Mouse (Mus musculus) macrophage (primary cell): Measurements from ENCODE around the gene Pnp2. TPM values are rescaled to one million over a fixed set of nuclear protein-coding genes. Genes with fewer than 3 reads are reported as not detected.
"Not testable (repeated sequence)": the region's sequence is repeated elsewhere in the genome, so short reads cannot be mapped to it uniquely, and the experiment has no call there.

Experiments
- H3K27ac ChIP-seq: fragments of 350-480 bp; formaldehyde crosslinking; 2 replicates; pipeline ENCODE4 v1.9.0; 2021
- H3K36me3 ChIP-seq: fragments of 350-480 bp; formaldehyde crosslinking; 2 replicates; pipeline ENCODE4 v1.9.0; 2021; ENCODE audit errors: inconsistent target
- H3K4me3 ChIP-seq: fragments of 350-480 bp; formaldehyde crosslinking; 2 replicates; pipeline ENCODE4 v1.9.0; 2021; ENCODE audit errors: inconsistent target
- H3K79me2 ChIP-seq: fragments of 350-480 bp; formaldehyde crosslinking; 2 replicates; pipeline ENCODE4 v1.9.0; 2021; ENCODE audit errors: inconsistent target
- WGBS: methylation state at CpG from one replicate; pipeline ENCODE4 v1.1.7; 2026; ENCODE audit warnings: inconsistent platforms; ENCODE audit not compliant: missing documents; 5-methylcytosine and 5-hydroxymethylcytosine counted together
- polyA plus RNA-seq: library from polyadenylated mRNA; stranded (reverse); fragments of 250-400 nt; gene quantifications from 3 replicates; pipeline ENCODE4 v1.2.4, GENCODE M21; 2018; ENCODE audit warnings: inconsistent platforms
- total RNA-seq, 78 experiments: library from RNA; depleted of rRNA; stranded (reverse); fragments of 250-400 nt; gene quantifications; 1 replicate in 9 of 78; 2 replicates in 24 of 78; 3 replicates in 43 of 78; 4 replicates in 2 of 78; pipeline ENCODE4 v1.2.4; 2018; ENCODE audit warnings: inconsistent platforms in 56 of 78

The Pnp2 gene
- 10 to 100 TPM in 4 of 26 experiments, 1 to 10 TPM in 18, under 1 TPM in 1, not detected in 3; 0.82 to 12.5 (median 4.5) TPM for total RNA-seq (2018; cell fraction: chromatin; rRNA removed)
- 10 to 100 TPM in 1 of 26 experiments, 1 to 10 TPM in 14, under 1 TPM in 11; 0.36 to 11.4 (median 4.0) TPM for total RNA-seq (2018; cell fraction: cytosol; rRNA removed)
- 10 to 100 TPM in 7 of 26 experiments, 1 to 10 TPM in 18, not detected in 1; 1.2 to 14.2 (median 4.2) TPM for total RNA-seq (2018; cell fraction: nucleus; rRNA removed)
- 0.75 to 1.5 TPM (median 1.2 TPM) in 3 replicates for polyA plus RNA-seq

DNA sequence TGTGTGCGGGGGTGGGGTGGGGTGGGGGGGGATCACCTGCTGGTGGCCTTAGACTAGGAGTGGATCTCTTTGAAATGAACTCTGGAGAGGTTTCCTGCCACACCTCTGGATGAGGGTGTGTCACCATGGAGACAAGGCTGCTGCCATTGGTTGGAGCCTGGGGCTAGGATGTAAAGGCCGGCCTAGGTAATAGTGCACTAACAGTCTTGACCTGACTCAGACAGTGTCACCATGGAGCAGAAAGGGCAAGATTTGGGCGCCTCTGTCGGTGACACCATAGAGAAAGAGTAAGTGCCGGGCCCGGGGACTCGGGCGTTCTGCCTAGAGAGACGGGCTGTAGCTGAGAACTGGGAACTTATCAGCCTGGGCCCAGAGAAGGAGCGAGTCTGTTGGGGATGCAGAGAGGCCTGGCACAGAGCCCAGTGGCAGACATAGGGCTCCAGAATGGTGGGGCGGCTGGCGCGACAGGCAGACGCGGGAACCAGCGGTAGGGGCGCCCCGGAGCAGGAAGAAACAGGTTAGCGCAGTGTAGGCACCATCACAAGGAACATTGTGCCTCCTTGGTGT, at the start of gene Pnp2:
Gene Pnp2 (plus strand): TSS at position 51 of the 567 bp plus-strand sequence.
- not testable (repeated sequence) for H3K4me3 ChIP-seq, H3K79me2 ChIP-seq
- H3K27ac ChIP-seq, result peak within 1 kb of the TSS; percentile 17; the same call in 1 of the 2 replicates
- H3K36me3 ChIP-seq, result peaks cover 10% of the 10 kb centered on the region; the same call in 1 of the 2 replicates
- 25% methylated on average over 15 of the region's 19 CpGs for WGBS

- Histone ChIP-seq H3K4me3 (no peak overlapping the region), H3K27ac (no peak overlapping the region), H3K36me3 (peaks cover 6% of the 10 kb centered on the region; the same call in 1 of the 2 replicates), H3K79me2 (no peaks in the 10 kb centered on the region)
- WGBS, result 31% methylated on average over 3 of the region's 4 CpGs
Measured at GRCm38 (mm10) chr14:50908126-50908525, 47.7 kb upstream of the Pnp2 start.

DNA sequence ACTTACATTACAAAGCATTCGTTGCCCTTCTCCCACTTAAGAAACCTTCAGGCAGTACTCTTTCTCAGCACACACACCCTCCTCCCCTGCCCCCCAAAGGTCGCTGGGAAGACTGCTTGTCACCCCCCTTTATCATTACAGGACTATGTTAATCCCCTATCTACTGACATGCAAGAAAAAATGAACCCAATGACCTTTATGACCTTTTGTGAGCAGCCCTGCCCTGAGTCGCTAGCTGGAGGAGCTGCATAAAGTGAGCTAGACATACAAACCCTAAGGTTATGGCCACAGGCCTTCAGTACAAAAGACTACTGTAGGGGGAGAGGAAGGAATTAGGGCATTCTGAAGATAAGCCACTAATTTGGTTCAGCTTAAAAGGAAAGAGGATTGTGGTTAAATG, 44.4 kb upstream of the Pnp2 start:
- WGBS, result 92% methylated on average over 3 of the region's 3 CpGs
- peaks cover 35% of the 10 kb centered on the region for H3K36me3 ChIP-seq
- H3K27ac ChIP-seq, result no peak overlapping the region
- no peaks in the 10 kb centered on the region for H3K79me2 ChIP-seq
- no peak overlapping the region for H3K4me3 ChIP-seq

GRCm38 (mm10) chr14:50923437-50923836, 32.4 kb upstream of the Pnp2 start:
- 64% methylated on average over 1 of the region's 1 CpGs for WGBS
- Histone ChIP-seq H3K79me2 (peaks cover 59% of the 10 kb centered on the region), H3K27ac (peak overlapping the region; percentile 74), H3K36me3 (peaks cover 26% of the 10 kb centered on the region), H3K4me3 (peak overlapping the region; percentile 79)

GRCm38 (mm10) chr14:50924281-50925064, 31.3 kb upstream of the Pnp2 start, which contains the start of the genes Osgep and Apex1:
Gene Osgep, minus strand, starts transcription at chr14:50924893.
Gene Apex1, plus strand, starts transcription at chr14:50924968.
- Histone ChIP-seq H3K79me2 (peaks cover 70% of the 10 kb centered on the region), H3K4me3 (peak within 1 kb of the TSS; percentile 79), H3K36me3 (peaks cover 32% of the 10 kb centered on the region), H3K27ac (peak within 1 kb of the TSS; percentile 74)
- WGBS, result under 1% methylated on average over 57 of the region's 57 CpGs

GRCm38 (mm10) chr14:50925111-50925920, 30.5 kb upstream of the Pnp2 start:
- peaks cover 33% of the 10 kb centered on the region for H3K36me3 ChIP-seq
- peak overlapping the region; percentile 79 for H3K4me3 ChIP-seq
- peaks cover 76% of the 10 kb centered on the region for H3K79me2 ChIP-seq
- 3% methylated on average over 33 of the region's 38 CpGs for WGBS
- peak overlapping the region; percentile 74 for H3K27ac ChIP-seq

DNA sequence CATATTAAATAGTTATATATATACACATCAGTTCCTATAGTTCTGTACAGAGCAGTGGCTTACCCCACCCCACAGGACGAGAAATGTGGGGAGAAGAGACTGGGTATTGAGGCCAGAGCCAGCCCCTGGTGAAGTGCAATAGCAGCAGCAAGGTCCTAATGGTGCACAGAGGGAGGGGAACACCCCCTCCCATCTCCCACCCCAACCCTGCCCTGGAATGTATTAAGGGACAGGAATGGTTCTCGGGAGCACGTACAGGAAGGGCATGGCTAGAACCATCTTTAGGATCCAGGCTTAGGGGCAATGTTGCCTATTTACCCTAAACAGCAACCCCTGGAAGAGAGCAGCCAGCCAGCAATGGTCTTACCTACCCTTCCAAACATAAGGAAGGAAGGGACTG, 28.4 kb upstream of the Pnp2 start:
- 89% methylated on average over 3 of the region's 3 CpGs for WGBS
- H3K27ac ChIP-seq, result no peak overlapping the region; the same call in 1 of the 2 replicates

DNA sequence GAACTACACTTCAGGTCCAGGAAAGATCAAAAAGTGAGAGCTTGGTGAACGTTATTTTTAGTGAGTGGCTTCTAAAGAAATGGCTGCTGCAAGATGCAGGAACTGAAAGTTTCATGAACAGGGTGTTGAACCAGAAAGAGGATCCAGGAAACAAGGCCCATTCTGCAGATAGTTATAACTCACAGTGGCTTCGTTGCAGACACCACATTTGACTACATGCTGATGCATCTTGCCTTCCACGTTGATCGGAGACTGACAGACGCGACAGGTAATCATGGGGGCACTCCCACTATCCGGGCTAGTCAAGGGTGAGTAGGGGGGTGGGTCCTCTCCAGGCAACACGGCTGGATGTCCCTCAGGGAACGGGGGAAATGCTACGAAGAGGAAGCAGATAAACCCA, 25.8 kb upstream of the Pnp2 start:
- Histone ChIP-seq H3K4me3 (peak overlapping the region; percentile 88), H3K36me3 (peaks cover 33% of the 10 kb centered on the region), H3K79me2 (peaks cover 55% of the 10 kb centered on the region), H3K27ac (peak overlapping the region; percentile 90)
- 4% methylated on average over 10 of the region's 10 CpGs for WGBS

More for the DNA sequence above, 28.4 kb upstream of the Pnp2 start:
- H3K79me2 ChIP-seq, result peaks cover 56% of the 10 kb centered on the region
- H3K36me3 ChIP-seq, result peaks cover 33% of the 10 kb centered on the region
- H3K4me3 ChIP-seq, result no peak overlapping the region

DNA sequence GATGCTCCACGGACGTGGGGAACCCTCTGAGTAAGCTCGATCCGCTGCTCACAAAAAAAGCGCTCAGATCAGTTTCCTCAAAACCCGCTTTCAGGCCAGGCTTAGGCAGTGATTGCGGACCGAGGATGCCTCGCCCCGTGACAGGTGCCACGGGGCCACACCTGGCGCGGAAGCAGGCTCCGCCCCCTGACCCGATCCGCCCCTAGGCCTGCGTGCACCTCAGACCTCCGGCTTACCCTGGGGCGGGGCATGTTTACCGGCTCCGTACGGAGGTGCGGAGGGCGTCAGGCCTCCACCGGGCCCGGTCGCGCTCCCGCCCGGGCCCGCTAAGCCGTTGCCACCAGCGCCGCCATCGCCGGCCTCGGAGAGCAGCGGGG, 25.4 kb upstream of the Pnp2 start:
- Histone ChIP-seq H3K27ac (peak overlapping the region; percentile 90), H3K79me2 (peaks cover 58% of the 10 kb centered on the region), H3K4me3 (peak overlapping the region; percentile 88), H3K36me3 (peaks cover 33% of the 10 kb centered on the region)
- WGBS, result under 1% methylated on average over 33 of the region's 38 CpGs

DNA sequence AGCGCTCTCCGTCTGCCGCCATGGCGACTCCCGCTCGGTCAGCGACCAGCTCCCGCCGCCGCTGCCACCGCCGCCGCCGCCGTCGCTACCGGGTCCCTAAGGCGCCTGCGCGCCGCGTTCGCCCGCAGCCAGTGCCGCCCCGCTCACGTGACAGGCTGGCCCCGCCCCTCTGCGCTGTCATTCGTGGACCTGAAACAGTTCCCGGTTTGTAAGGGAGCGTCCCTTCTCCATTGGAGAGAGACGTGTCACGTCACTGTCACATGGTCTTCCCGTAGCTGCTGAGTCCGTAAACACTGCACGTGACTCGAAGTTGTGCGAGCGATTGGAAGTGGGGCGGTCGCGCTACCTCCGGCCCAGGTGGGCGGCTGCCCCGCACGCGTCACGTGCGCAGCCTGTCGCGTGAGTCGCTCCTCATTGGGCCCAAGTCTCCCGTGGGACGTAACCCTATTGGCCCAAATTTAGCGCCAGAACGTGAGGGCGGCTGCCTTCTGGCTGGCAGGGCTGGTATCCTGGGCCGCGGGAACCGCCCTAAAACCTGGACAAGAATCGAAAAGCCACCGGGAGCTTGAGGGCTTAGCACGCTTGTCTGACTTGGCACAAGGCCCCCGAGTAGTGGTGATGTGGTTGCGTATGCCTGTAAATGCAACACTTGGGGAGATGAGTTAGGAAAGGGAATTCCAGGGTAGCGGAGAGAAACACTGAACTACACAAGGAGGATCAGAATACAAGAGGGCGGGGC, 24.9 kb upstream of the Pnp2 start, which contains the start of the genes Pip4p1 and Pnp:
Gene Pip4p1 (minus strand): TSS at position 103 of the 739 bp plus-strand sequence.
Gene Pnp (plus strand): TSS at position 329 of the 739 bp plus-strand sequence.
- under 1% methylated on average over 67 of the region's 68 CpGs for WGBS
- Histone ChIP-seq H3K27ac (peak within 1 kb of the TSS; percentile 90), H3K4me3 (peak within 1 kb of the TSS; percentile 88), H3K79me2 (peaks cover 58% of the 10 kb centered on the region), H3K36me3 (peaks cover 33% of the 10 kb centered on the region)

- WGBS, result 16% methylated on average over 12 of the region's 12 CpGs
- peaks cover 30% of the 10 kb centered on the region for H3K36me3 ChIP-seq
- peaks cover 56% of the 10 kb centered on the region for H3K79me2 ChIP-seq
Measured at GRCm38 (mm10) chr14:50931493-50932020, 24.2 kb upstream of the Pnp2 start.

GRCm38 (mm10) chr14:50936649-50937048, 19.1 kb upstream of the Pnp2 start:
- 33% methylated on average over 1 of the region's 1 CpGs for WGBS

More at GRCm38 (mm10) chr14:50931493-50932020, 24.2 kb upstream of the Pnp2 start:
- Histone ChIP-seq H3K27ac (peak overlapping the region; percentile 90), H3K4me3 (peak overlapping the region; percentile 43)

More at GRCm38 (mm10) chr14:50936649-50937048, 19.1 kb upstream of the Pnp2 start:
- Histone ChIP-seq H3K79me2 (peaks cover 37% of the 10 kb centered on the region; the same call in 1 of the 2 replicates), H3K36me3 (no peaks in the 10 kb centered on the region), H3K4me3 (no peak overlapping the region), H3K27ac (peak overlapping the region; percentile 56)
